Mouse (Mus musculus) liver, adult (tissue): ENCODE measurements around the gene Pitpnm3.

Experiments used
- GATA4 ChIP-seq: IDR thresholded peaks from 2 replicates; pipeline ENCODE4 v1.6.1; 2014; ENCODE audit warnings: mild to moderate bottlenecking, low read length; ENCODE audit not compliant: insufficient replicate concordance

The Pitpnm3 gene

GRCm38 (mm10) chr11:72123531-72123930, 12.0 kb downstream of the Pitpnm3 start:
- TF ChIP-seq GATA4, result no peak

DNA sequence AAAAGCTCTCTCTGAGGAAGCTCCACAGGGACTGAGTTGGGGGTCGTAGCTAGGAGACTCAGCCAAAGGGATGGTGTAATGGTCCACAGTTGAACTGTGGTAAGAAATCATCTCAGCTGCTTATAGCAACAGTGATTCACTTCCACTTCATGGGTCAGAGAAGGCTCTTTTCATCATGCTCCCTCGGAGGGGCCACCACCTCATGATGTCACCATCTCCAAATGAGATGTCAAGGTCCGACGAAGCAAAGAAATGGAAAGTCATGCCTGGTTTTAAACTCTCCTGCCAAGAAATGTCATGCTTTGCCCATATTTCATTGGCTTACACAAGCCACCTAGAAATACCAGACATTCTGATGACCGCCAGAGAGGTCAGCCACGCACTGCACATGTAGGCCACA, 15.2 kb downstream of the Pitpnm3 start:
- no peak for TF ChIP-seq GATA4

GRCm38 (mm10) chr11:72118630-72119029, 16.9 kb downstream of the Pitpnm3 start:
- no peak for TF ChIP-seq GATA4

DNA sequence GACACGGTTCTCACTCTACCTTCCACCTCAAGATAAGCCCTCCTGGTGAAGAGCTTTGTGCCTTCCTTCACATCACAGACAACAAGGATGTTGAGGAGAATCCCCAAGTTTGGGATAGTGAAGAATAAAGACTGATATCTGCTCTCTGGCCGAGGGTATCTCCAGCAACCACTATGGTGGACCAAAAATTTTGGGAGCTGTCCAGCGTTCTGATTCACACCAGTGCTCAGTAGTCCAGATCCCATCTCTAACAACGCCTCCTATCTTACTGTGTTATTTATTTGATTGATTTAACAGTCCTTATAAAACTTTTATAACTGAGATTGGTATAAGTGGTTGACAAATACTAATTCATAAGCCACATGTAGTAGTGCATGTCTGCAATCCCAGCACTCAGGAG, 22.3 kb downstream of the Pitpnm3 start:
- TF ChIP-seq GATA4, result no peak

- TF ChIP-seq GATA4, result no peak
These were observed 24.9 kb downstream of the Pitpnm3 start for GRCm38 (mm10) chr11:72110726-72111125.

- TF ChIP-seq GATA4, result no peak
These were observed 31.4 kb downstream of the Pitpnm3 start for GRCm38 (mm10) chr11:72104223-72104622.

DNA sequence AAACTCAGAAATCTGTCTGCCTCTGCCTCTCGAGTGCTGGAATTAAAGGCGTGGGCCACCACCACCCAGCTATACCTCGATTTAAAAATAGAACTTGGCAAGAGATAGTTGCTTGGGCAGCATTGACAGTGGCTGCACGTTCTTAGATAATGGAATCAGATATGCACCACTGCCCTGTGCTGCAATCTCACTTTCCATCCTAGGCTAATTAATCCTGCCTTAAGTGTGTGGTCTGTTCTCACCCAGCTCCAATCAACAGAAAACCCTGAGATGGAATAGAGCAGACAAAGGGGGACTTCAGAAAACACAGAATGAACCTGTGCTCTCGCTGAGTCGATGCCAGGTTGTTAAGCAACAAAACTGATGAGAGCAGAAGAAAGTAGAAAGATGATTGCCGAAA, 32.0 kb downstream of the Pitpnm3 start:
- TF ChIP-seq GATA4, result no peak

- TF ChIP-seq GATA4, result no peak
These were observed 34.6 kb downstream of the Pitpnm3 start for GRCm38 (mm10) chr11:72100996-72101395.

DNA sequence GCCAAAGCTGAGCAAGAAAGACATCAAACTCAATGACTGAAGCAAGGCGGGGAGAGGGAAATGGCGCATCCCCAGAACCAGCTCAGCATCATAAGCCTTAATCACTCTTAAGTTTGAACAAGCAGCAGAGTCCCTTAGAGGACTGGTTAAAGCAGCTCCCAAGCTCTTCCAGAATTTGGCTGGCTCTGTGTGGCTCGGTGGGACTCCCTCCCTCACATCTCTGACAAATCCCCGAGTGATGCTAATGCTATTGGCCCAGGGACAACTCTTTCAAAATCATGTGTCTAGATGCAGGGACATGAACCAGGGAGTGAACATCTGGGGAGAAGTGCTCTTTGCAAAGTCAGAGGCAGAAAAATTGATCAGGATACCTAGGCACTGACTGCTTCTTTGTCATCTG, 36.4 kb downstream of the Pitpnm3 start:
- TF ChIP-seq GATA4, result no peak

- no peak for TF ChIP-seq GATA4
These were observed 37.6 kb downstream of the Pitpnm3 start for GRCm38 (mm10) chr11:72098027-72098426.

- no peak for TF ChIP-seq GATA4
These were observed 39.6 kb downstream of the Pitpnm3 start for GRCm38 (mm10) chr11:72095994-72096393.

GRCm38 (mm10) chr11:72094442-72094841, 41.1 kb downstream of the Pitpnm3 start:
- TF ChIP-seq GATA4, result no peak

GRCm38 (mm10) chr11:72092390-72092789, 43.2 kb downstream of the Pitpnm3 start:
- no peak for TF ChIP-seq GATA4

DNA sequence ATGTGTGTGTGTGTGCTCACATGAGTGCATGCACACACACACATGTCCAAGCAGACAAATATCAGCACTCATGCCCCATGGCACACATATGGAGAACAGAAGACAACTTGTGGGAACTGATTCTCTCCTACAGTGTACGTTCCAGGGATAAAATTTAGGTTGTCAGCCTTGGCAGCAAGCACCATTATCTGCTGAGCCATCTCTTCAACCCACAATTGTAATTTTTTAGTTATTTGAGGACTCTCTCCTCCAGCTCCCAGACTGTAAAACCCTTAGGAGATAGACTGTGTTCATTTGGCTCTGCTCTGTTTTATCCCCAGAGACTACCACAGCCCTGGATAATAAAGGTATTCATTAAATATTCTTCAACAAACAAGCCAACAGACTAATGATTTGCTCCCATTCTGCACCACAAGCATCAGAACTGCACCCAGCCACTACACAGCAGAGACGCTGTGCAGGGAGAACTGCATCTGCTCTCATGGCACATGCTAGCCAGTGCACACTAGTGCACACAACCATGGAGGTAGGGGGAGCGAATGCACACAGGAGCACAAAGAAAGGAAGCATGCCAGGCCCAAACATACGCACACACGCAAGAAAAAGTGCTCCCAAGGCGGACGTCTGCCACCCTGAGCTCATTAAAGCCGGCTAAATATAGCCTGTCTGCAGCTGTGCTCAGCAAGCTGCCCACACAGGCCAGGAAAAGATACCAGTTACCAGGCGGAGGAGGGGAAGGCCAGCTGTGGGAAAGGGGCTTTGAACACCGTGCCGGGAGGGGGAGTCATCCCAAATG, 49.1 kb downstream of the Pitpnm3 start:
- no peak for TF ChIP-seq GATA4

GRCm38 (mm10) chr11:72084337-72084736, 51.2 kb downstream of the Pitpnm3 start:
- no peak for TF ChIP-seq GATA4

DNA sequence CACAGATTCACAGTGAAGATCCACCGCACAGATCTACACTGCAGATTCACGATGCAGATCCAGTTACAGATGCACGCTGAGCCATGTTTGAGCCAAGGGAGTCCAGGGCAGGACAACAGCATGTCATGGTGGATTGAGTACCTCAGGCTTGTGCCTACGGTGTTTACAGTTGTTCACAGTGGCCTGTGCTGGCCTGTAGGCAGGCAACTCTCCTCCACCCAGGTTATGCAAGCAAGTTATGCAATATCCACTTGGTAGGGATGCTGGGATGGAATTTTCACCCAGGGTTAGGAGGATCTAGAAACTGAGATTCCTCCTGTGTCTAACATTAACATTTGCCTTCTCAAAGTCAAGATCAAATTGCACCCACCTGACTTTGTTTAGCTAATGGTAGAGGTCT, 53.0 kb downstream of the Pitpnm3 start:
- no peak for TF ChIP-seq GATA4

- no peak for TF ChIP-seq GATA4
These were observed 55.1 kb downstream of the Pitpnm3 start for GRCm38 (mm10) chr11:72080461-72080860.
